Mouse (Mus musculus) liver, embryonic 15.5 days (tissue): ENCODE measurements at regions not wholly inside any gene's neighbourhood (a gene's known extent, or its start where the extent isn't known, plus 50 kb on each side); places are given as distances from the start of the nearest gene placed in this dataset.
A peak's percentile ranks its signal among the peaks of the same experiment; 100 is the strongest.

ENCODE experiments used
- ATAC-seq: fragments of 200-750 bp; cut with Nextera tagmentation; 2 replicates; pipeline ENCODE4 v1.8.0; 2017; ENCODE audit warnings: moderate number of reproducible peaks, mild to moderate bottlenecking, moderate library complexity; ENCODE audit not compliant: insufficient read depth
- H3K27ac ChIP-seq: fragments of 300-500 bp; sonication (generic); replicated peaks from 2 replicates; pipeline ENCODE4 v1.5.1; 2015; ENCODE audit warnings: mild to moderate bottlenecking, inconsistent platforms
- H3K27me3 ChIP-seq: fragments of 300-500 bp; sonication (generic); 2 replicates; pipeline ENCODE4 v1.6.1; 2015; ENCODE audit warnings: mild to moderate bottlenecking, inconsistent platforms
- H3K36me3 ChIP-seq: fragments of 300-500 bp; sonication (generic); replicated peaks from 2 replicates; pipeline ENCODE4 v1.6.1; 2015; ENCODE audit warnings: moderate library complexity, mild to moderate bottlenecking, inconsistent platforms
- H3K4me1 ChIP-seq: fragments of 300-500 bp; sonication (generic); replicated peaks from 2 replicates; pipeline ENCODE4 v1.6.1; 2015; ENCODE audit warnings: inconsistent platforms
- H3K4me2 ChIP-seq: fragments of 300-500 bp; sonication (generic); 2 replicates; pipeline ENCODE4 v1.6.1; 2015; ENCODE audit warnings: moderate library complexity, mild to moderate bottlenecking, inconsistent platforms
- H3K4me3 ChIP-seq: fragments of 300-500 bp; sonication (generic); replicated peaks from 2 replicates; pipeline ENCODE4 v1.5.1; 2015; ENCODE audit warnings: mild to moderate bottlenecking, inconsistent platforms
- H3K9ac ChIP-seq: fragments of 300-500 bp; sonication (generic); 2 replicates; pipeline ENCODE4 v1.6.1; 2015; ENCODE audit warnings: moderate library complexity, mild to moderate bottlenecking, inconsistent platforms
- H3K9me3 ChIP-seq: fragments of 300-500 bp; sonication (generic); replicated peaks from 2 replicates; pipeline ENCODE4 v1.6.1; 2016; ENCODE audit warnings: inconsistent platforms
- WGBS: fragments of 180-500 bp; shearing (Covaris S2); methylation state at CpG from one replicate; pipeline ENCODE4 v1.1.7; 2015; ENCODE audit warnings: mixed read lengths; ENCODE audit not compliant: insufficient replicate concordance; 5-methylcytosine and 5-hydroxymethylcytosine counted together

DNA sequence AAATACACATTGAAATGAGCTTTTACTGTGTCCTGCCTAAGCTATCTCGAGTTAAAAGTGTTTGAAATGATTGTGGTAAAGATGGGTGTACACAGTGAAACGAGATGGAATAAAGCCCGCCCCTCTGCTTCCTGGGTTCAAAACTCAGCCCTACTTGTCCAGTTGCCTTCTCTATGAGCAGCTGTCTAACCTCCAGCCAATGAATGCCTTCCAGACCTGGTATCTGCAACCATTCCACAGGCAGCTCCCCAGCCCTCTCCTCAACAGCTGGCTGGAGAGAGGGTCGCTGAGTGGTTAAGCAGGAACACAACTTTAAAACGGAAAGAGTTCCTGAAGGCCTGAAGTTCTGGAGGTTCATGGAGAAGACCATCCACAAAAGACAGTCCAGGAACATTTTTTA is 78.0 kb upstream of the Gm47985 start:
- WGBS = 61% methylated on average over 5 of the region's 5 CpGs
- no peak for ATAC-seq
- no peak overlapping the region for H3K4me2 ChIP-seq
- 0 out of 2 replicates have a peak overlapping the region, but pooled peaks have one; percentile 31 for H3K27ac ChIP-seq
- peaks cover 57% of the 10 kb centered on the region for H3K4me1 ChIP-seq
- no peak overlapping the region for H3K4me3 ChIP-seq
- H3K27me3 ChIP-seq = peaks cover 6% of the 10 kb centered on the region; the same call in 1 of the 2 replicates
- H3K9ac ChIP-seq = no peak overlapping the region
- H3K36me3 ChIP-seq = no peaks in the 10 kb centered on the region
- no peaks in the 10 kb centered on the region for H3K9me3 ChIP-seq

DNA sequence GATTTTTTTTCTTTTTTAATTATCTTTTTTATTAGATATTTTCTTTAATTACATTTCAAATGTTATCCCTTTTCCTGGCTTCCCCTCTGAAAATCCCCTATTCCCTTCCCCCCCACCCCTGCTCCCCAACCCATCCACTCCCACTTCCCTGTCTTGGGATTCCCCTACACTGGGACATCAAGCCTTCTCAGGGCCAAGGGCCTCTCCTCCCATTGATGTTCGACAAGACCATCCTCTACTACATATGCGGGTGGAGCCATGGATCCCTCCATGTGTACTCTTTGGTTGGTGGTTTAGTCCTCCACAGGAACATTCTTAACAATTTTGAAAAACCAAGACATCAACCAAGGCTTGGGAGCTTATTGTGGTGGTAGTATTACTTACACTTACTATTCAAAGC is 77.5 kb upstream of the Gm47985 start:
- WGBS = 55% methylated on average over 2 of the region's 2 CpGs
- no peak overlapping the region for H3K4me2 ChIP-seq
- no peak for ATAC-seq
- no peaks in the 10 kb centered on the region for H3K36me3 ChIP-seq
- H3K4me1 ChIP-seq = peaks cover 53% of the 10 kb centered on the region
- H3K27ac ChIP-seq = peak overlapping the region; percentile 21; the same call in 1 of the 2 replicates
- H3K27me3 ChIP-seq = peaks cover 11% of the 10 kb centered on the region; the same call in 1 of the 2 replicates
- H3K4me3 ChIP-seq = no peak overlapping the region
- no peaks in the 10 kb centered on the region for H3K9me3 ChIP-seq
- no peak overlapping the region for H3K9ac ChIP-seq

DNA sequence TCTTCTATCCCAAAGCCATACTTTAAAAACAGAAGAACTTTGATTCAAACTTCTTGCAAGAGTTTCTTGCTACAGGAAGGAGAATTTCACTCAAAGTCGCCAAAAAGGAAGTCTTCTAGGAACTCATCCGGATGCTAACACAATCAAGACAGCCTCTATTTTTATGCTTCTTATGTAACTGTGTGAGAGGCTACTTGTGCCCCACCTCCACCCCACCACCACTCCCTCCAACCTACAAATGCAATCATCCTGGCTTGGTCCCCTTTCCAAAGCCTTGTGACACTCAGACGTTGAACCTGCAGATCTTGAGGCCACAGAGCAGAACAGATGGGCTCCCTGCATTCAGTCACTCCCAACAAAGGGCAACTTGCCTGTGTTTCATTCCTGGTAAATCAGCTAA is 77.1 kb upstream of the Gm47985 start:
- 12% methylated on average over 3 of the region's 3 CpGs for WGBS
- Histone ChIP-seq H3K27me3 (peaks cover 15% of the 10 kb centered on the region), H3K27ac (peak overlapping the region; percentile 16; the same call in 1 of the 2 replicates), H3K9me3 (no peaks in the 10 kb centered on the region), H3K36me3 (no peaks in the 10 kb centered on the region), H3K4me3 (no peak overlapping the region), H3K9ac (no peak overlapping the region), H3K4me2 (no peak overlapping the region), H3K4me1 (peaks cover 48% of the 10 kb centered on the region)
- no peak for ATAC-seq

DNA sequence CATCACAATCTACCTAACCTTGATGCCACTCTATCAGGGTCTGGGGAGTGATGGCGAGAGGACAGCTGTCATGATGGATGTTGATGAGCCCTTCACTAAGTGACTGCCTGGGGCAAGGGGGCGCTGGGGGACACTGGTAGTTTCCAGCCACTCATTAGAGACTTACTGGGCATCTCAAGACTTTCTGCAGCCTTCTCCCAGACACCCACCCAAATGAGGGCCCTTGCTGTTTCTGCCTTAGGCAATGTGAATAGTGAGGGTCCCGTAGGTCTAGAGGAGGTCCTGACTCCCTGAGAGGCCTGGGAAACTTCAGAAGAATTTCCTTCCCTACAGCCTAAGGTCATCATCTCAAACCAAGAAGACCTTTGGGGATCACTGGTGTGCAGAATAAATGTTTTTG is 74.9 kb upstream of the Gm47985 start:
- H3K4me1 ChIP-seq = peaks cover 36% of the 10 kb centered on the region
- no peak overlapping the region for H3K27ac ChIP-seq
- H3K4me2 ChIP-seq = no peak overlapping the region
- no peaks in the 10 kb centered on the region for H3K36me3 ChIP-seq
- no peak overlapping the region for H3K9ac ChIP-seq
- 65% methylated on average over 3 of the region's 3 CpGs for WGBS
- no peak for ATAC-seq
- no peaks in the 10 kb centered on the region for H3K9me3 ChIP-seq
- no peak overlapping the region for H3K4me3 ChIP-seq
- peaks cover 26% of the 10 kb centered on the region for H3K27me3 ChIP-seq

DNA sequence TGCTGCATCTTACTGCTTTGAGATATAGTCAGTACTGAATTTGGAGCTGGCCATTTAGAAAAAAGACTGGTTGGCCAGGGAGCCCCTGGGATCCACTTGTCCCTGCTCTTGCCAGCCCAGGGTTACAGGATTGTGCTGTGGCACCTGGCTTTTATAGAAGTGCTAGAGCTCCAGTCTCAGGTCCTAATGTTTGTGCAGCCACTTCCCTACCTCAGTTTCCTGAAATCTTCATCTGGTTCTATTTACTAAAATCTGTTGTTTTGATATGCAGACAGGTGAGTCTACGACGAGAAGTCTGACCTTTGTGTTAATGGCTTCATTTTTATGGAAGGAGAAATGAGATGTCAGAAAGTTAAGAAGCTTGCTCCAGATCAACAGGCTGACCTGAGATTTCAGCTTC is 73.0 kb upstream of the Gm47985 start:
- H3K4me3 ChIP-seq = no peak overlapping the region
- no peaks in the 10 kb centered on the region for H3K36me3 ChIP-seq
- peaks cover 26% of the 10 kb centered on the region for H3K27me3 ChIP-seq
- no peaks in the 10 kb centered on the region for H3K9me3 ChIP-seq
- WGBS = 68% methylated on average over 2 of the region's 2 CpGs
- ATAC-seq = no peak
- no peak overlapping the region for H3K4me2 ChIP-seq
- no peak overlapping the region for H3K27ac ChIP-seq
- no peak overlapping the region for H3K9ac ChIP-seq
- peaks cover 29% of the 10 kb centered on the region for H3K4me1 ChIP-seq

DNA sequence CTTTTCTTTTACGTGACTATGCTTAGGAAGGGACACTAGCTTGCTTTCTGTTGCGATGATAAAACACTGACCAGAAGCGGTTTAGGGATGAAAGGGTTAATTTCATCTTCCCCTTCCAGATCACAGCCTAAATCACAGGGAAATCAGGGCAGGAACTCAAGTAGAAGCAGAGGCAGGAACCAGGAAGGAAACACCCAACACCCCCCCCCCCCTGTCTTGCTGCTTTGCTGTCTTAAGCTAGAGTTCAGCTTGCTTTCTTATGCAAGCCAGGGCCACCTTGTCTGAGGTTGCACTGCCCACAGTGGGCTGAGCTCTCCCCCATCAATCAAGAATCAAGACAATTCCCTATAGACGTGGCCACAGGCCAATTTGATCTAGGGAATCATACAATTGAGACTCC is 71.9 kb upstream of the Gm47985 start:
- H3K4me3 ChIP-seq = no peak overlapping the region
- peaks cover 33% of the 10 kb centered on the region for H3K27me3 ChIP-seq
- no peak overlapping the region for H3K9ac ChIP-seq
- no peak overlapping the region for H3K27ac ChIP-seq
- H3K4me1 ChIP-seq = peaks cover 20% of the 10 kb centered on the region
- H3K9me3 ChIP-seq = no peaks in the 10 kb centered on the region
- no peaks in the 10 kb centered on the region for H3K36me3 ChIP-seq
- H3K4me2 ChIP-seq = no peak overlapping the region
- WGBS = 43% methylated on average over 4 of the region's 4 CpGs
- ATAC-seq = no peak

DNA sequence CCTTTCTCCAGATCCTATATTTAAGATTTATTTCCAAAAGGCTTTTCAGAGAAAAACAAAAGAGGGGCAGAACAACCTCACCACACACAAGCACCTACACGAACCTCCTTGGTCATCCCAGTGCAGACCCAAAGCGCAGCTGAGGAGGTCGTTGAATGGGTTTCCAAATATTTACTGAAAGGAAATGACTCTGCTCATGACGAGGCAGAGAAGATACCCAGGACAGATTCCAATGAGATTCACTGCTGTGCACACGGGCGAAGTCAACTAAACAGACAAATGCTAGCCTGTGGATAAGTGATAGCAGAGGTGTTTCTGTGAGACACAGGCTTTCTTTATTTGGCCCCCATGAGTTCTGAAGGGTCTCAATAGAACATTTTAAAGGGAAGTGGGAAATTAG is 70.7 kb upstream of the Gm47985 start:
- H3K27me3 ChIP-seq = peaks cover 36% of the 10 kb centered on the region
- 22% methylated on average over 6 of the region's 6 CpGs for WGBS
- peaks cover 18% of the 10 kb centered on the region for H3K4me1 ChIP-seq
- no peak overlapping the region for H3K4me2 ChIP-seq
- no peaks in the 10 kb centered on the region for H3K36me3 ChIP-seq
- no peak overlapping the region for H3K4me3 ChIP-seq
- no peak overlapping the region for H3K9ac ChIP-seq
- H3K9me3 ChIP-seq = no peaks in the 10 kb centered on the region
- no peak overlapping the region for H3K27ac ChIP-seq
- 0 out of 2 replicates have a peak, but pooled peaks have one; percentile 15 for ATAC-seq

DNA sequence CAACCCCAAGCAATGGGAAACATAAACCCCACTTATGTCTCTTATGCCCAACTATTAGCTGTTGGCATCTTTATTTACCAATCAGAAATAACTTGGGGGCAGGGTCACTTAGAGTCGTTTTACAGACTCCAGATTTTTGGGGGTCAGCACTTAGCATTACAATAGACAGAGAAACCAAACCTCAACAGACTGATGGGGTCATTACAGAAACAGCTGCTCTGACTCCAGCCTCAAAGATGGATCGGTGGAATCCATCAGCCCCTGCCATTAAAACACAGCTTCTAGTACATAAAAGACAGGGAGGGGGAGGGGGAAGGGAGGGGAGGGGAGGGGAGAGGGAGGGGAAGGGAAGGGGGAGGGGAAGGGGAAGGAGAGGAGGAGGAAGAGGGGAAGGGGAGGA is 69.9 kb upstream of the Gm47985 start:
- no peaks in the 10 kb centered on the region for H3K9me3 ChIP-seq
- H3K27me3 ChIP-seq = peaks cover 36% of the 10 kb centered on the region
- 50% methylated on average over 2 of the region's 2 CpGs for WGBS
- H3K4me3 ChIP-seq = no peak overlapping the region
- H3K4me1 ChIP-seq = peaks cover 18% of the 10 kb centered on the region
- H3K36me3 ChIP-seq = no peaks in the 10 kb centered on the region
- no peak for ATAC-seq
- no peak overlapping the region for H3K9ac ChIP-seq
- H3K4me2 ChIP-seq = no peak overlapping the region
- H3K27ac ChIP-seq = no peak overlapping the region

DNA sequence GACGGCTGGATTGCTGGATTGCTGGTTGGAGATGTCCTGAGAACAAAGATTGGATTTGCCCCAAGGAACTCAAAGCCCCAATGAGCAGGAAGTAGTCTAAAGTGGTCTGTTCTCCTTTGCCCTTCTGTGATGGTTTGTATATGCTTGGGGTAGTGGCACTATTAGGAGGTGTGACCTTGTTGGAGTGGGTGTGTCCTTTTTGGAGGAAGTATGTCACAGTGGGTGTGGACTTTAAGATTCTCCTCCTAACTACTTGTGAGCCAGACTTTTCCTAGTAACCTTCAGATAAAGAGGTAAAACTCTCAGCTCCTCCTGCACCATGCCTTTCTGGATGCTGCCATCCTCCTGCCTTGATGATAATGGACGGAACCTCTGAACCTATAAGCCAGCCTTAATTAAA is 69.1 kb upstream of the Gm47985 start:
- Histone ChIP-seq H3K27ac (peak overlapping the region; percentile 71), H3K4me3 (no peak overlapping the region), H3K4me2 (no peak overlapping the region), H3K27me3 (peaks cover 36% of the 10 kb centered on the region), H3K4me1 (peaks cover 18% of the 10 kb centered on the region), H3K36me3 (no peaks in the 10 kb centered on the region), H3K9ac (no peak overlapping the region), H3K9me3 (no peaks in the 10 kb centered on the region)
- 65% methylated on average over 2 of the region's 2 CpGs for WGBS
- ATAC-seq = peak; percentile 86

DNA sequence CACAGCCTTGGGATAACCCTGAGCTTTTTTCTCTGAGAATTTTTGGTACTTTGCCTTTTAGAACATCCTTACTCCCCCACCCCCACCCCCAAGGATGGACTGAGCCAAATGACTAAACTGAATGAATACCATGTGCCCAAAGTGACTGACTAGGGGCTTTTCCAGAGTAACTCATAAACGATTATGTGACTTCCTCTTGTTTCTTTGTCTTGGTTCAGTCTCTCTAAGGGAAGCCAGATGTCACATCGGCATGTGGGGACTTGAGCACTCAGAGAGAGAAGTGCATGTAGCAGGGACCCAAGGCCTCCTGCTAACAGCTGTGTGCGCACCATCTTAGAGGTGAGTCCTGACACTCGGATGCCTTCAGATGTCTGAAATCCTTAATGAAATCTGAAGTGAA is 63.8 kb upstream of the Gm47985 start:
- Histone ChIP-seq H3K4me1 (peaks cover under 1% of the 10 kb centered on the region), H3K4me2 (no peak overlapping the region), H3K9ac (no peak overlapping the region), H3K27me3 (peaks cover 10% of the 10 kb centered on the region; the same call in 1 of the 2 replicates), H3K9me3 (no peaks in the 10 kb centered on the region), H3K4me3 (no peak overlapping the region), H3K27ac (no peak overlapping the region), H3K36me3 (no peaks in the 10 kb centered on the region)
- no peak for ATAC-seq
- 37% methylated on average over 4 of the region's 4 CpGs for WGBS

DNA sequence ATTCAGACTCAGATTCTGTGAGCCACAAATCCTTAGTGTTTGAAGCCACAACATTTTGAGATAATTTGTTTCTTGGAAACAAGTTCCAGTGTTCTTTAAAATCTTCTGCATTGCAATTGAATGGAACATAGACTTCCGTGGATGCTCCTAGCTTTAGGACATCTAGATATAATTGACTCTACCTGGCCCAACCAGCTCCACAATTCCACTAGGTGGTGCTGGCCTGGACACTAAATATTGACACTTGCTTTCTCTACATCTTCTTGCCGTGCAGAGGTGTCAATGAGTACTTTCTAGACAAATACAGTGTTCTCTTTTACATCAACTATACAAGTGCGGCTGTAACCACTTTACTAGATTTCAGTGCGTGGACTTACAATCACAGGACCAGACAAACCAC is 63.4 kb upstream of the Gm47985 start:
- Histone ChIP-seq H3K4me2 (no peak overlapping the region), H3K4me3 (no peak overlapping the region), H3K27me3 (peaks cover 10% of the 10 kb centered on the region; the same call in 1 of the 2 replicates), H3K9me3 (no peaks in the 10 kb centered on the region), H3K27ac (no peak overlapping the region), H3K4me1 (no peaks in the 10 kb centered on the region), H3K36me3 (no peaks in the 10 kb centered on the region), H3K9ac (no peak overlapping the region)
- no peak for ATAC-seq
- 68% methylated on average over 4 of the region's 4 CpGs for WGBS

DNA sequence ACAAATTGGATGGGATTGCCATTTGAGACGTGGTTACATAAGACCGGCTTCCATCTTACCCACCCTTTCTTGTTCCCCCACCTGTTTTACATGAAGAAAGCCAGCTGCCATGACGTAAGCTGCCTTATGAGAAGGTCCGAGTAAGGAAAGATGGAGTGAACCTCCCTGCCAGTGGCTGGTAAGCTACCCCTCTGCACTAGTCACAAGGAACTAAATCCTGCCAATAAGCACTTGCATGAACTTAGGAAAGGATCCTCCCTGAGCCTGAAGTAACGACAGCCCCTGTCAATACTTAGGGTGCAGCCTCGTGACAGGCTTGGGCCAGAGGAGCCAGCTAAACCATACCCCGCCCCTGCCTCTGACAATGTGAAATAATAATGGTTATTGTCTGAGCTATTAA is 62.8 kb upstream of the Gm47985 start:
- Histone ChIP-seq H3K36me3 (no peaks in the 10 kb centered on the region), H3K27ac (no peak overlapping the region), H3K9ac (no peak overlapping the region), H3K4me2 (no peak overlapping the region), H3K27me3 (peaks cover 10% of the 10 kb centered on the region; the same call in 1 of the 2 replicates), H3K9me3 (no peaks in the 10 kb centered on the region), H3K4me1 (no peaks in the 10 kb centered on the region), H3K4me3 (no peak overlapping the region)
- WGBS = 80% methylated on average over 7 of the region's 7 CpGs
- no peak for ATAC-seq
